Mouse (Mus musculus) cortical plate, adult 2 months (tissue): ENCODE data around the gene Bpifb3.

Experiments
- CTCF ChIP-seq: fragments of 200-500 bp; IDR thresholded peaks from 2 replicates; pipeline ENCODE4 v1.5.1; 2011; ENCODE audit warnings: mild to moderate bottlenecking, control low read depth, low read length; ENCODE audit not compliant: insufficient read depth; ENCODE audit errors: extremely low read depth
- POLR2A ChIP-seq: fragments of 200-500 bp; IDR thresholded peaks from 2 replicates; pipeline ENCODE4 v1.6.1; 2011; ENCODE audit warnings: mild to moderate bottlenecking, low read length, control low read depth; ENCODE audit not compliant: insufficient read depth; ENCODE audit errors: extremely low read depth

GRCm38 (mm10) chr2:153902726-153903125 lies 15.3 kb upstream of the Bpifb3 start:
- TF ChIP-seq POLR2A (no peak), CTCF (no peak)
